Mouse (Mus musculus) cerebellum, adult 2 months (tissue): ENCODE measurements at regions not wholly inside any gene's neighbourhood (a gene's known extent, or its start where the extent isn't known, plus 50 kb on each side); places are given as distances from the start of the nearest gene placed in this dataset.

Experiments
- DNase-seq, 2 experiments: peaks; one replicate each; pipeline ENCODE4 v3.0.0; 2021
- H3K27ac ChIP-seq: fragments of 200-500 bp; 2 replicates; pipeline ENCODE4 v1.5.1; 2012; ENCODE audit warnings: low read length, control low read depth, inconsistent platforms; ENCODE audit not compliant: insufficient read depth
- H3K27me3 ChIP-seq: fragments of 200-500 bp; 2 replicates; pipeline ENCODE4 v1.6.1; 2012; ENCODE audit warnings: inconsistent platforms, mild to moderate bottlenecking, low read length, moderate library complexity; ENCODE audit not compliant: control insufficient read depth, insufficient read depth
- H3K4me1 ChIP-seq: fragments of 200-500 bp; 2 replicates; pipeline ENCODE4 v1.6.1; 2011; ENCODE audit warnings: low read length; ENCODE audit not compliant: control insufficient read depth, insufficient read depth
- H3K4me3 ChIP-seq: fragments of 200-500 bp; replicated peaks from 2 replicates; pipeline ENCODE3; 2011; ENCODE audit warnings: mild to moderate bottlenecking, low read depth, low read length, control low read depth; ENCODE audit not compliant: insufficient read depth
- CTCF ChIP-seq: fragments of 200-500 bp; IDR thresholded peaks from 2 replicates; pipeline ENCODE4 v1.5.1; 2011; ENCODE audit warnings: low read depth, mild to moderate bottlenecking, control low read depth, low read length, moderate library complexity, borderline replicate concordance; ENCODE audit not compliant: insufficient read depth
- POLR2A ChIP-seq: fragments of 200-500 bp; IDR thresholded peaks from 2 replicates; pipeline ENCODE4 v1.6.1; 2011; ENCODE audit warnings: low read length, control low read depth, borderline replicate concordance; ENCODE audit not compliant: insufficient read depth
- WGBS: fragments of 180-500 bp; shearing (Covaris S2); methylation state at CpG from one replicate; pipeline ENCODE4 v1.1.7; 2018; 5-methylcytosine and 5-hydroxymethylcytosine counted together

- H3K4me3 ChIP-seq, result no peak overlapping the region
- no peak overlapping the region for H3K27ac ChIP-seq
- WGBS, result 32% methylated on average over 2 of the region's 2 CpGs
- H3K4me1 ChIP-seq, result no peaks in the 10 kb centered on the region
- TF ChIP-seq CTCF, result no peak
- no peak for TF ChIP-seq POLR2A
- DNase-seq, result no peak
- H3K27me3 ChIP-seq, result no peaks in the 10 kb centered on the region
Measured at GRCm38 (mm10) chr10:9458466-9458865, 216.5 kb downstream of the Samd5 start.

- 27% methylated on average over 1 of the region's 1 CpGs for WGBS
Measured at GRCm38 (mm10) chr10:9457222-9457621, 217.8 kb downstream of the Samd5 start.

GRCm38 (mm10) chr10:9439072-9439471 is 235.9 kb downstream of the Samd5 start:
- no peak for DNase-seq
- Histone ChIP-seq H3K4me3 (no peak overlapping the region), H3K27ac (no peak overlapping the region), H3K4me1 (no peaks in the 10 kb centered on the region), H3K27me3 (no peaks in the 10 kb centered on the region)
- no peak for TF ChIP-seq POLR2A
- TF ChIP-seq CTCF, result no peak
- WGBS, result 67% methylated on average over 4 of the region's 4 CpGs

More at GRCm38 (mm10) chr10:9457222-9457621, 217.8 kb downstream of the Samd5 start:
- Histone ChIP-seq H3K27me3 (no peaks in the 10 kb centered on the region), H3K4me3 (no peak overlapping the region), H3K27ac (no peak overlapping the region), H3K4me1 (no peaks in the 10 kb centered on the region)
- DNase-seq, result no peak
- TF ChIP-seq CTCF (no peak), POLR2A (no peak)

- H3K27ac ChIP-seq, result no peak overlapping the region
- no peaks in the 10 kb centered on the region for H3K4me1 ChIP-seq
- no peak for DNase-seq
- no peak overlapping the region for H3K4me3 ChIP-seq
- TF ChIP-seq CTCF (no peak), POLR2A (no peak)
- 86% methylated on average over 4 of the region's 4 CpGs for WGBS
- no peaks in the 10 kb centered on the region for H3K27me3 ChIP-seq
Measured at GRCm38 (mm10) chr10:9438366-9438765, 236.6 kb downstream of the Samd5 start.

GRCm38 (mm10) chr10:9429085-9429484 is 245.9 kb downstream of the Samd5 start:
- no peak for DNase-seq
- H3K27ac ChIP-seq, result no peak overlapping the region

GRCm38 (mm10) chr10:9420741-9421140 is 254.3 kb downstream of the Samd5 start:
- TF ChIP-seq CTCF, result no peak
- no peak for TF ChIP-seq POLR2A
- no peak overlapping the region for H3K27ac ChIP-seq
- H3K27me3 ChIP-seq, result no peaks in the 10 kb centered on the region; the same call in 1 of the 2 replicates
- no peak for DNase-seq
- H3K4me3 ChIP-seq, result no peak overlapping the region
- 12% methylated on average over 4 of the region's 4 CpGs for WGBS
- no peaks in the 10 kb centered on the region for H3K4me1 ChIP-seq

More at GRCm38 (mm10) chr10:9429085-9429484, 245.9 kb downstream of the Samd5 start:
- TF ChIP-seq CTCF, result no peak
- TF ChIP-seq POLR2A, result no peak
- WGBS, result 84% methylated on average over 2 of the region's 2 CpGs
- Histone ChIP-seq H3K27me3 (no peaks in the 10 kb centered on the region; the same call in 1 of the 2 replicates), H3K4me3 (no peak overlapping the region), H3K4me1 (no peaks in the 10 kb centered on the region)

GRCm38 (mm10) chr10:9416685-9417084 is 258.3 kb downstream of the Samd5 start:
- H3K27ac ChIP-seq, result no peak overlapping the region
- WGBS, result 25% methylated on average over 5 of the region's 5 CpGs
- TF ChIP-seq POLR2A, result no peak
- TF ChIP-seq CTCF, result no peak
- H3K27me3 ChIP-seq, result no peaks in the 10 kb centered on the region; the same call in 1 of the 2 replicates
- H3K4me1 ChIP-seq, result no peaks in the 10 kb centered on the region
- H3K4me3 ChIP-seq, result no peak overlapping the region
- DNase-seq, result no peak

- Histone ChIP-seq H3K4me3 (no peak overlapping the region), H3K27me3 (no peaks in the 10 kb centered on the region), H3K4me1 (no peaks in the 10 kb centered on the region), H3K27ac (no peak overlapping the region)
- 44% methylated on average over 4 of the region's 4 CpGs for WGBS
- no peak for DNase-seq
- TF ChIP-seq CTCF, result no peak
- TF ChIP-seq POLR2A, result no peak
Measured at GRCm38 (mm10) chr10:9406101-9406500, 268.9 kb downstream of the Samd5 start.
